Mouse (Mus musculus) forebrain, embryonic 14.5 days (tissue): Measurements from ENCODE around the gene Mcoln2. TPM values are rescaled to one million over a fixed set of nuclear protein-coding genes. Genes with fewer than 3 reads are reported as not detected.
A peak's percentile ranks its signal among the peaks of the same experiment; 100 is the strongest.

Source experiments
- ATAC-seq: fragments of 200-750 bp; cut with Nextera tagmentation; 2 replicates; pipeline ENCODE4 v1.8.0; 2017; ENCODE audit warnings: mild to moderate bottlenecking, moderate library complexity
- DNase-seq: peaks from one replicate; pipeline ENCODE4 v3.0.0-alpha.2; 2015; ENCODE audit warnings: low spot score
- H3K27ac ChIP-seq: fragments of 300-500 bp; sonication (generic); 2 replicates; pipeline ENCODE4 v1.5.1; 2014; ENCODE audit warnings: low read depth, mild to moderate bottlenecking, control low read depth, low read length, moderate library complexity
- H3K27me3 ChIP-seq: fragments of 300-500 bp; sonication (generic); replicated peaks from 2 replicates; pipeline ENCODE4 v1.6.1; 2014; ENCODE audit warnings: low read length, control low read depth, mixed read lengths; ENCODE audit not compliant: control insufficient read depth, insufficient read depth
- H3K36me3 ChIP-seq: fragments of 300-500 bp; sonication (generic); 2 replicates; pipeline ENCODE4 v1.6.1; 2014; ENCODE audit warnings: low read length, control low read depth; ENCODE audit not compliant: control insufficient read depth, insufficient read depth
- H3K4me1 ChIP-seq: fragments of 300-500 bp; sonication (generic); 2 replicates; pipeline ENCODE4 v1.6.1; 2014; ENCODE audit warnings: antibody characterized with exemption, low read length, control low read depth; ENCODE audit not compliant: control insufficient read depth, insufficient read depth
- H3K4me2 ChIP-seq: fragments of 300-500 bp; sonication (generic); 2 replicates; pipeline ENCODE4 v1.6.1; 2014; ENCODE audit warnings: mild to moderate bottlenecking, control low read depth, low read length
- H3K4me3 ChIP-seq: fragments of 300-500 bp; sonication (generic); 2 replicates; pipeline ENCODE4 v1.5.1; 2014; ENCODE audit warnings: low read depth, low read length, control low read depth
- H3K9ac ChIP-seq: fragments of 300-500 bp; sonication (generic); 2 replicates; pipeline ENCODE4 v1.6.1; 2014; ENCODE audit warnings: mild to moderate bottlenecking, low read length, control low read depth, moderate library complexity
- H3K9me3 ChIP-seq: fragments of 300-500 bp; sonication (generic); replicated peaks from 2 replicates; pipeline ENCODE4 v1.6.1; 2016; ENCODE audit warnings: low read length, control low read depth, mixed read lengths; ENCODE audit not compliant: control insufficient read depth
- WGBS: fragments of 180-500 bp; shearing (Covaris S2); extraction: QIAGEN DNeasy Blood & Tissue Kit; methylation state at CpG from one replicate; pipeline ENCODE4 v1.1.7; 2014; 5-methylcytosine and 5-hydroxymethylcytosine counted together
- polyA plus RNA-seq: library from polyadenylated mRNA; unstranded; fragments of >200 nt; fragmentation: Nextera tagmentation; extraction: Ambion mirVana; gene quantifications from 2 replicates; pipeline ENCODE4 v1.2.1, GENCODE M21; 2014

The Mcoln2 gene
- polyA plus RNA-seq, 1 experiment from 2014 or later, result 0.56 TPM

DNA sequence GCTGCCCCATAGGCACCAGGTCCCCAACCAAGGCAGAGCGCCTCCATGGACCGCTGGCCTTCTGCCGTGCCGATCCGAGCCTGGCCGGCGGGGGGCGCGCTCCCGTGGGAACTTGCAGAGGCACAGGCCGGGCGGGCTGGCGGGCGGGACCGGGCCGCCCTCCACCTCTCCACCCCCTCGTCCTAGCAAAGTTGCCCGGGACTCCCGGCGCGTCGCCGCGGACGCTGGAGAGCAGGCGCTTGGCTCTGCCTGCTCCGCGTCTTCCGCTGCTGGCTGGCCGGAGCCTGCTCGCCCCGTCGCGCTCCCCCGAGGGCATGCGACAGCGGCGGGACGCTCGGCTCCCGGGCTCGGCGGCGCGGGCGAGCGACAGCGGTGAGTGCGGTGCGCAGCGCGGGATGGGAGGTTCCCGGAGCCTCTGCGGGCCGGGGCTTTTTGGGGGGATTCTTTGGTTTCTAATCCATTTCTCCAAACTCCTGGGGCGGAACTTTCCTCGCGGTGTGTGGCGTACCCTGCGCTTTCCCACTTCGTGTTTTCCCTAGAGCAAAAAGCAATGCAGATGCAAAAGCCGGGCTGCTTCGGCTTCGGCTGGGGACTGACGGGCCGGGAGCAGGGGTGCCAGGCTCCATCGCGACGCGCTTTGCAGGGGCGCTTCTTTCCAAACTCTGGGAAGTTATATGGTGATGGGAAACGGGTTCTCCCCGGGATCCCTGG, 71.3 kb downstream of the Mcoln2 start, which contains the start of gene Lpar3:
Gene Lpar3 (plus strand): TSS at position 188 of the 711 bp plus-strand sequence.
- Histone ChIP-seq H3K4me2 (peak within 1 kb of the TSS; percentile 73), H3K27ac (no peak within 1 kb of the TSS), H3K4me1 (0 out of 2 replicates have a peak, but pooled peaks cover 4% of the 10 kb centered on the region), H3K4me3 (peak within 1 kb of the TSS; percentile 43), H3K9me3 (no peaks in the 10 kb centered on the region), H3K27me3 (peaks cover 31% of the 10 kb centered on the region), H3K9ac (peak within 1 kb of the TSS; percentile 14; the same call in 1 of the 2 replicates), H3K36me3 (no peaks in the 10 kb centered on the region)
- ATAC-seq, result peak; percentile 89
- WGBS, result under 1% methylated on average over 69 of the region's 73 CpGs
- peak; percentile 46 for DNase-seq

DNA sequence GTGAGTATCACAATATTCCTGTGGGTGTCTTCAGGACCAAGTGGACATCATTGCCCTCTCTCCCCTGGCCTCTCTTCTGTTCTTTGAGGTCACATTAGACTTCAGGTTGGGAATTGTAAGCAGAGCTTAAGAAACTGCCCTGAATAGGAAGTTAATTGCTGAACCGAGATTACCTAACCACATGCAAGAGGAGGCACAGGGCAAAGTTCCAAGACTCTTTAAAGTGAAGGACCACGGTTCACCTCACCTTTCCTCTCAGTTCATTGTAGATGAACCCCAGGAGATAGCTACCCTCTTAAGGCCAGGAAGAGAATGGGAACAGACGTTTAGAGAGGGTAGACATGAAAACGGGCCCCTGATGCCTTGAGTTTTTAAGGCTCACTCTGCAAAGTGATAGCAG, 74.6 kb downstream of the Mcoln2 start:
- 64% methylated on average over 4 of the region's 4 CpGs for WGBS
- peaks cover 31% of the 10 kb centered on the region for H3K27me3 ChIP-seq
- H3K4me2 ChIP-seq, result no peak overlapping the region
- no peaks in the 10 kb centered on the region for H3K36me3 ChIP-seq
- H3K4me1 ChIP-seq, result peaks cover 8% of the 10 kb centered on the region; the same call in 1 of the 2 replicates
- no peaks in the 10 kb centered on the region for H3K9me3 ChIP-seq
- no peak for ATAC-seq
- DNase-seq, result no peak
- H3K4me3 ChIP-seq, result no peak overlapping the region
- no peak overlapping the region for H3K27ac ChIP-seq
- H3K9ac ChIP-seq, result no peak overlapping the region

DNA sequence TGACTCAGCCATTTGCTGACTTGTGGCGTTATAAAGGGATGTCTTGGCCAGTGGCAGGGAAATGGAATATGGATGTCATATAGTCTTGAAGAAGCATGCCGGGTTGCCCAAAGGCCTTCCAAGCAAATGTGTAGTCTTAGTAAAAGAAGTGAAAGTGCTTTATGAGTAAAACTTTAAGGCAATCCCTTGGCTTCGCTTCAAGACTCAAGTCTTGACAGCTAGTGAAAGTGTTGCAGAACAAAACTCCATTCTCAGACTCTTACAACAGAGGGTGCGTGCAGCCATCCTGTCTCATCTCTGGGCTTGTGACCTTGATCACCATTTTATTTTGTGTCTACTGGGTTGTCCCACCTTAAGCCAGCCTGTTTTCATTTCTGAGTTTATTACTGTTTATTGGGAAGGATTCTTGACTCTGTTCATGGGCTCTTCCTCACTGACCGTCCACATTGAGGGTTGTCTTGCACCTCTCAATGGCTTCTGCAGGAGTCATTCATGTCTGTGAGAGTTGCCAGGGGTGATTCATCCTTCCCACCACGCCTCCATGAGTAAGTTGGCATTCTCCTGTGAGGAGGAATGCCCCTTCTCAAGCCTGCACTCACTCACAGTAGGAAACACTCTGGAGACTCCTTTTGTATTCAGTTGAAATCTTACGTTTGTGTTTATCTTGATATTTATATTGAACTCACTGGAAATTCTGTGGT, 75.6 kb downstream of the Mcoln2 start:
- H3K9ac ChIP-seq, result no peak overlapping the region
- H3K27me3 ChIP-seq, result peaks cover 26% of the 10 kb centered on the region
- no peak overlapping the region for H3K4me2 ChIP-seq
- no peak for ATAC-seq
- H3K36me3 ChIP-seq, result no peaks in the 10 kb centered on the region
- no peak overlapping the region for H3K4me3 ChIP-seq
- 82% methylated on average over 7 of the region's 7 CpGs for WGBS
- DNase-seq, result no peak
- H3K4me1 ChIP-seq, result peaks cover 8% of the 10 kb centered on the region; the same call in 1 of the 2 replicates
- no peak overlapping the region for H3K27ac ChIP-seq
- no peaks in the 10 kb centered on the region for H3K9me3 ChIP-seq

DNA sequence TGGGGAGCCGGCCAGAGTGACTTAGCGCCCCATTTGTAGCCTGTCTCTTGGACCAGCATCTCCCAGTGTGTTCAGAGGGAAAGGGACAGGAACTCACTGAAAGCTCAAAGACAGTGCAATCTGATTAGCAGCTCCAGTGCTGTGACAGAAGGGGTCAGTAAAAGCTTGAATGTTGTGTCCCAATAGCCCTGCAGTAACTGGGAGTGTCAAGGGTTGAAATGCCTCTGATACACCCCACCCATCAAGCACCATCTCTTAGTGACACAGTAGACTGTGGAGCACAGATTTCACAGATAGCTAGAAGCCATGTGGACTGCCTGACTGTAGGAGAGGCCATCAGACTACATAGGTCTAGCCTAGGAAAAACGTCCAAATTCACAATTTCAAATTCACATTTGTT, 77.8 kb downstream of the Mcoln2 start:
- H3K9me3 ChIP-seq, result no peaks in the 10 kb centered on the region
- H3K27ac ChIP-seq, result no peak overlapping the region
- 76% methylated on average over 3 of the region's 3 CpGs for WGBS
- peaks cover 5% of the 10 kb centered on the region; the same call in 1 of the 2 replicates for H3K27me3 ChIP-seq
- no peak overlapping the region for H3K4me3 ChIP-seq
- H3K4me1 ChIP-seq, result peaks cover 5% of the 10 kb centered on the region; the same call in 1 of the 2 replicates
- H3K36me3 ChIP-seq, result no peaks in the 10 kb centered on the region
- no peak for ATAC-seq
- H3K4me2 ChIP-seq, result no peak overlapping the region
- H3K9ac ChIP-seq, result no peak overlapping the region
- DNase-seq, result no peak

DNA sequence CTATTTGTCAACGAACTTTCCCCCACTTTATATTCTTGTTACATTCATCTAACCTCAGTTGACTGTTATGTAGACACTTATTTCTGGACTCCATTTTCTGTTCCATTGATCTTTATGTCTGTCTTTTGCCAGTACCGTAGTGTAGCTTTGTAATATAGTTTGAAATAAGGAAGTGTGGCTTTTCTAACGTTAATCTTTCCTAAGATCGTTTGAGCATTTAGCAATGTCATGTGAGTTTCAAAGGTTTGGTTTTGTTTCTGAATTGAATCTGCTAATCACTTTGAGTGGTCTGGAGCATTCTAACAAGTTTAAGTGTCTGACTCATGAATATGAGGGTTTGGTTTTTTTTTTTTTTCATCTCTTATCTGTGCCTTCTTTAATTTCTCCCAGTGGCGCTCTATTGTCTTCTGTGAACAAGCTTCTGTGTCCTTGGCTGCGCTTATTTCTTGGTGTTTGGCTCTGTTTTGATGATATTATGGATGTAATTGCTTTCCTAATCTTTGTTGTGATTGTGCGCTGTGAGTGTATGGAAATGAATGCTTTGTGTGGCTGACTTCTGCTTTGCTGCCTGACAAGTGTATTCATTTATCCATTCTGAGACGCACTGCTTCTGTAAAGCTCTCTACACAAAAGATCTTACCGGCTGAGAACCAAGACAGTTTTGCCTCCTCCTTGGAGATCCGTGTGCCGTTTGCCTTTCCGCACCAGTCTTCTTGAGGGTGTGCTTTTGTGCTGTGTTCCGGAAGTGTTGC, 79.1 kb downstream of the Mcoln2 start:
- DNase-seq (peak; percentile 41), ATAC-seq (no peak)
- no peak overlapping the region for H3K4me3 ChIP-seq
- no peaks in the 10 kb centered on the region for H3K9me3 ChIP-seq
- WGBS, result 33% methylated on average over 13 of the region's 13 CpGs
- H3K4me1 ChIP-seq, result peaks cover 5% of the 10 kb centered on the region; the same call in 1 of the 2 replicates
- H3K4me2 ChIP-seq, result no peak overlapping the region
- no peak overlapping the region for H3K9ac ChIP-seq
- H3K36me3 ChIP-seq, result no peaks in the 10 kb centered on the region
- 0 out of 2 replicates have a peak, but pooled peaks cover 5% of the 10 kb centered on the region for H3K27me3 ChIP-seq
- no peak overlapping the region for H3K27ac ChIP-seq

DNA sequence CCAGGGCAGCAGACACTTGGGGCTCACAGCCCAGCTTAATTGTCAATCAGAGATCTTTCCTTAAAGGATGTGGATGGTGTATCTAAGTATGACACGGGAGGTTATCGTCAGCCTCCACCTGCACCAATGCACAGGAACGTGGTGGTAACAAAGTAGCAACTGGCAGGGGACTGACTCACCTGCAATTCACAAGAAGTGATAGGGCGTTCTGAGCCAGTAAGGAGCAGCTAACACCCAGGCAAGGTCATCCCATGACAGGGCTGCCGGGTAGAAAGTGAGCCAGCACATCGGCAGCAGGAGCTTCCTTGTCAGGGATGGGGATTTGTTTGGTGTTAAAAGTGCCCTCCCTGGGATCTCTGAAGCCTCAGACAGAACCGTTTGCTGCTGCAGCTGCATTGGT, 83.1 kb downstream of the Mcoln2 start:
- Histone ChIP-seq H3K27ac (no peak overlapping the region), H3K4me1 (peaks cover 5% of the 10 kb centered on the region; the same call in 1 of the 2 replicates), H3K9ac (no peak overlapping the region), H3K4me2 (no peak overlapping the region), H3K27me3 (no peaks in the 10 kb centered on the region), H3K36me3 (no peaks in the 10 kb centered on the region), H3K9me3 (no peaks in the 10 kb centered on the region), H3K4me3 (no peak overlapping the region)
- DNase-seq (no peak), ATAC-seq (no peak)
- 81% methylated on average over 7 of the region's 7 CpGs for WGBS

DNA sequence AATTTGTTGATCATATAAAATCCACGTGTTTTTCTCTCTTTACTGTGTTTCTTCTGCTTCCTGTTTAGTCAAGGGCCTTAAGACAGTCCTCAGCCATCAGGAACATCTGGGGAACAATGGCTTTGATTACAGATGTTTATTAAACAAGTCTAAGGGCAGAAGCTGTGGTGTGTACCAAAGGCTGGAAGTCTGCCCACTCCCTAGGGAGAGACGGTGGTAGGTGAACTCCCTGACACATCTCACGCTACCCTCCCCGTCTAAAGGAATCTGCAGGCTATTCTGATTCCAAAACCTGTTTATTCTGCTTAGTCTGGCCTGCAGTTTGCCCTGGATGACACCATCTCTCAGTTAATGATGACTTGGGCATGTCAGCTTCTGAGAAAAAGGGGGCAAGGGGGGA, 84.1 kb downstream of the Mcoln2 start:
- ATAC-seq, result no peak

DNA sequence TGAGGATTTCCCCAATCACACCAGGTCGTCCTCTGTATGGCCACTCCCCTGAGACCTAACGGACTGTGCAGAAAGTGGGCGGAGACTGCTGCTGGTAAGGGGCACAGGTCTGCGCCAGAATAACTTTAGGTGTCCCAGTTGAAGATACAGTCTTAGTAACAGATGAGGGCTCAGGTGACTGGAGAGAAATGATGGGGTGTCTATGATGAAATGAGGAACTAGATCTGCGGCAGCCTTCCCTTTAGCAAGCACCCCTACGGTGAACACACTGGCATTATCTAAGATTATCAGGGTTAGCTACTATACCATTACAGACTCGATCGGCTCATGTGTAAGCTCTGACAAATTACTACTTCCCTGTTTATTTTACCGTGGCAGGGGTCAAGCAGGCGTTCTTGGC, 84.9 kb downstream of the Mcoln2 start:
- DNase-seq, result no peak
- H3K9me3 ChIP-seq, result no peaks in the 10 kb centered on the region
- H3K4me3 ChIP-seq, result no peak overlapping the region
- no peak overlapping the region for H3K4me2 ChIP-seq
- H3K36me3 ChIP-seq, result no peaks in the 10 kb centered on the region
- no peaks in the 10 kb centered on the region for H3K27me3 ChIP-seq
- H3K4me1 ChIP-seq, result no peaks in the 10 kb centered on the region
- WGBS, result 73% methylated on average over 10 of the region's 10 CpGs
- no peak overlapping the region for H3K27ac ChIP-seq
- ATAC-seq, result no peak
- H3K9ac ChIP-seq, result no peak overlapping the region

More for the DNA sequence above, 84.1 kb downstream of the Mcoln2 start:
- Histone ChIP-seq H3K4me3 (no peak overlapping the region), H3K36me3 (no peaks in the 10 kb centered on the region), H3K9me3 (no peaks in the 10 kb centered on the region), H3K9ac (no peak overlapping the region), H3K4me2 (no peak overlapping the region), H3K27ac (no peak overlapping the region), H3K27me3 (no peaks in the 10 kb centered on the region), H3K4me1 (peaks cover 4% of the 10 kb centered on the region; the same call in 1 of the 2 replicates)
- WGBS, result 74% methylated on average over 4 of the region's 4 CpGs
- DNase-seq, result no peak
